Mouse (Mus musculus) CH12.LX (cell line): ENCODE results near the gene Txnip. TPM values are rescaled to one million over a fixed set of nuclear protein-coding genes. Genes with fewer than 3 reads are reported as not detected.

Source experiments
- DNase-seq: peaks from one replicate; pipeline ENCODE4 v3.0.0-alpha.2; 2013; ENCODE audit errors: extremely low read depth
- H3K27ac ChIP-seq: 2 replicates; pipeline ENCODE4 v1.5.1; 2012; ENCODE audit warnings: low read depth, mild to moderate bottlenecking, control low read depth, moderate library complexity; ENCODE audit not compliant: insufficient read depth
- H3K27me3 ChIP-seq: replicated peaks from 2 replicates; pipeline ENCODE3; 2012; ENCODE audit warnings: inconsistent platforms
- H3K36me3 ChIP-seq, 2 experiments: replicated peaks in 1 of 2; 2 replicates each; pipeline versions ENCODE3 to v1.6.1; 2012; ENCODE audit warnings: inconsistent platforms in 1 of 2, low read length in 1 of 2, mild to moderate bottlenecking in 1 of 2, mixed read lengths in 1 of 2, moderate library complexity in 1 of 2; ENCODE audit not compliant: control insufficient read depth in 1 of 2, insufficient read depth in 1 of 2
- H3K4me1 ChIP-seq, 2 experiments: 2 replicates each; pipeline ENCODE4 v1.6.1; 2012; ENCODE audit warnings: inconsistent platforms in 1 of 2, moderate library complexity in 1 of 2; ENCODE audit not compliant: insufficient read depth in 2 of 2, control insufficient read depth in 1 of 2
- H3K4me2 ChIP-seq: 2 replicates; pipeline ENCODE4 v1.6.1; 2012; ENCODE audit warnings: low read depth, mild to moderate bottlenecking, control low read depth; ENCODE audit not compliant: poor library complexity, insufficient read depth, severe bottlenecking
- H3K4me3 ChIP-seq, 3 experiments: fragments of 150-350 bp in 1 of 3; sonication (generic) in 1 of 3; replicated peaks in 1 of 3; 2 replicates each; pipeline versions ENCODE3 to v1.5.1; 2011 to 2012; ENCODE audit warnings: low read depth in 2 of 3, low read length in 2 of 3, mild to moderate bottlenecking in 2 of 3, moderate library complexity in 2 of 3, control low read depth in 1 of 3, improper control_type of control experiment in 1 of 3, inconsistent platforms in 1 of 3, mixed read lengths in 1 of 3; ENCODE audit not compliant: poor library complexity in 1 of 3
- H3K79me2 ChIP-seq: replicated peaks from 2 replicates; pipeline ENCODE4 v1.6.1; 2012; ENCODE audit warnings: mild to moderate bottlenecking, moderate library complexity; ENCODE audit not compliant: control insufficient read depth, poor library complexity, insufficient read depth, severe bottlenecking; ENCODE audit errors: extremely low read depth
- H3K9ac ChIP-seq: 2 replicates; pipeline ENCODE4 v1.6.1; 2012; ENCODE audit warnings: low read depth, mild to moderate bottlenecking, control low read depth, moderate library complexity; ENCODE audit not compliant: insufficient read depth
- H3K9me3 ChIP-seq: replicated peaks from 2 replicates; pipeline ENCODE3; 2012; ENCODE audit warnings: low read length, inconsistent platforms, mixed read lengths
- CHD1 ChIP-seq: IDR thresholded peaks from 2 replicates; pipeline ENCODE4 v1.6.1; 2012; ENCODE audit warnings: low read depth, low read length, improper control_type of control experiment, inconsistent platforms
- CHD2 ChIP-seq: IDR thresholded peaks from 2 replicates; pipeline ENCODE4 v1.6.1; 2011; ENCODE audit warnings: low read length, improper control_type of control experiment
- CTCF ChIP-seq, 2 experiments: IDR thresholded peaks in 1 of 2; conservative IDR thresholded peaks in 1 of 2; 2 replicates each; pipeline ENCODE4 v1.5.1; 2011 to 2012; ENCODE audit warnings: low read depth in 2 of 2, low read length in 2 of 2, improper control_type of control experiment in 1 of 2, inconsistent platforms in 1 of 2, mild to moderate bottlenecking in 1 of 2, moderate library complexity in 1 of 2
- E2F4 ChIP-seq: IDR thresholded peaks from 2 replicates; pipeline ENCODE4 v1.6.1; 2011; ENCODE audit warnings: low read depth, low read length, improper control_type of control experiment; ENCODE audit not compliant: insufficient replicate concordance
- ELF1 ChIP-seq: IDR thresholded peaks from 2 replicates; pipeline ENCODE4 v1.6.1; 2014; ENCODE audit warnings: low read depth, mild to moderate bottlenecking, inconsistent platforms, low read length, improper control_type of control experiment
- ETS1 ChIP-seq: conservative IDR thresholded peaks from 2 replicates; pipeline ENCODE4 v1.6.1; 2012; ENCODE audit warnings: low read depth, mild to moderate bottlenecking, inconsistent platforms, low read length, improper control_type of control experiment, moderate library complexity
- GABPA ChIP-seq: IDR thresholded peaks from 2 replicates; pipeline ENCODE4 v1.6.1; 2012; ENCODE audit warnings: low read depth, low read length, improper control_type of control experiment, inconsistent platforms; ENCODE audit not compliant: insufficient replicate concordance
- HCFC1 ChIP-seq: IDR thresholded peaks from 2 replicates; pipeline ENCODE4 v1.6.1; 2012; ENCODE audit warnings: low read depth, mild to moderate bottlenecking, inconsistent platforms, low read length, improper control_type of control experiment
- IRF4 ChIP-seq: IDR thresholded peaks from 2 replicates; pipeline ENCODE4 v1.6.1; 2014; ENCODE audit warnings: low read depth, mild to moderate bottlenecking, inconsistent platforms, low read length, improper control_type of control experiment
- JUN ChIP-seq: IDR thresholded peaks from 2 replicates; pipeline ENCODE4 v1.6.1; 2011; ENCODE audit warnings: low read depth, mild to moderate bottlenecking, low read length, improper control_type of control experiment, moderate library complexity; ENCODE audit not compliant: insufficient read depth
- KAT2A ChIP-seq: IDR thresholded peaks from 2 replicates; pipeline ENCODE4 v1.6.1; 2012; ENCODE audit warnings: low read length, improper control_type of control experiment, inconsistent platforms; ENCODE audit not compliant: insufficient replicate concordance
- MAZ ChIP-seq: IDR thresholded peaks from 2 replicates; pipeline ENCODE4 v1.6.1; 2012; ENCODE audit warnings: low read depth, mild to moderate bottlenecking, inconsistent platforms, low read length, improper control_type of control experiment, moderate library complexity
- MEF2A ChIP-seq: IDR thresholded peaks from 2 replicates; pipeline ENCODE4 v1.6.1; 2014; ENCODE audit warnings: low read depth, mild to moderate bottlenecking, inconsistent platforms, low read length, improper control_type of control experiment, borderline replicate concordance
- MXI1 ChIP-seq: IDR thresholded peaks from 2 replicates; pipeline ENCODE4 v1.6.1; 2011; ENCODE audit warnings: mild to moderate bottlenecking, low read depth, low read length, improper control_type of control experiment
- MYC ChIP-seq: IDR thresholded peaks from 2 replicates; pipeline ENCODE4 v1.6.1; 2011; ENCODE audit warnings: low read depth, mild to moderate bottlenecking, improper control_type of control experiment, low read length
- POLR2A ChIP-seq: IDR thresholded peaks from 2 replicates; pipeline ENCODE4 v1.6.1; 2011; ENCODE audit warnings: low read depth, mild to moderate bottlenecking, improper control_type of control experiment, low read length
- TBP ChIP-seq: conservative IDR thresholded peaks from 2 replicates; pipeline ENCODE4 v1.6.1; 2011; ENCODE audit warnings: low read depth, low read length, improper control_type of control experiment
- TCF12 ChIP-seq: IDR thresholded peaks from 2 replicates; pipeline ENCODE4 v1.6.1; 2014; ENCODE audit warnings: low read depth, mild to moderate bottlenecking, inconsistent platforms, low read length, improper control_type of control experiment
- UBTF ChIP-seq: IDR thresholded peaks from 2 replicates; pipeline ENCODE4 v1.6.1; 2012; ENCODE audit warnings: low read depth, mild to moderate bottlenecking, inconsistent platforms, low read length, improper control_type of control experiment, moderate library complexity
- USF1 ChIP-seq: IDR thresholded peaks from 2 replicates; pipeline ENCODE4 v1.6.1; 2014; ENCODE audit warnings: low read depth, mild to moderate bottlenecking, inconsistent platforms, low read length, improper control_type of control experiment
- ZKSCAN1 ChIP-seq: IDR thresholded peaks from 2 replicates; pipeline ENCODE4 v1.6.1; 2012; ENCODE audit warnings: low read depth, inconsistent platforms, low read length, improper control_type of control experiment, borderline replicate concordance
- ZMIZ1 ChIP-seq: IDR thresholded peaks from 2 replicates; pipeline ENCODE4 v1.6.1; 2012; ENCODE audit warnings: low read depth, mild to moderate bottlenecking, inconsistent platforms, low read length, improper control_type of control experiment
- dilution Hi-C: fragments of 300-500 bp; cut with MboI; formaldehyde crosslinking; loops from 2 replicates; pipeline ENCODE4 v1.14.3; 2020; ENCODE audit warnings: low sequenced_read_pairs; ENCODE audit not compliant: extremely low pct_unique_long_range_greater_than_20kb, extremely low pct_ligation_motif_present
- in situ Hi-C: fragments of 300-500 bp; cut with MboI; formaldehyde crosslinking; loops from 3 replicates; pipeline ENCODE4 v1.14.3; 2019; ENCODE audit warnings: low sequenced_read_pairs, low pct_ligation_motif_present, low pct_unique_long_range_greater_than_20kb, mixed read lengths
- polyA plus RNA-seq: library from polyadenylated mRNA; unstranded; fragments of >175 nt; gene quantifications from 2 replicates; pipeline ENCODE4 v1.2.1, GENCODE M21; 2012; ENCODE audit warnings: low read depth; ENCODE audit not compliant: insufficient read length
- total RNA-seq, 2 experiments: library from RNA; depleted of rRNA; stranded (reverse); fragments of 300-350 nt in 1 of 2; fragments of >200 nt in 1 of 2; gene quantifications; 2 replicates each; pipeline ENCODE4 v1.2.3; 2012 to 2014

The Txnip gene
- total and polyA plus RNA-seq, 3 experiments, result 41.8 to 220 (median 76.7) TPM

- H3K27ac ChIP-seq, result no peak overlapping the region
- H3K9me3 ChIP-seq, result peaks cover 14% of the 10 kb centered on the region
- peaks cover 4 to 20% of the 10 kb centered on the region in 2 experiments; a peak in 2 of 4 replicates for H3K4me1 ChIP-seq
- H3K79me2 ChIP-seq, result no peaks in the 10 kb centered on the region
- H3K9ac ChIP-seq, result no peak overlapping the region
- H3K27me3 ChIP-seq, result no peaks in the 10 kb centered on the region
- no peak overlapping the region for H3K4me2 ChIP-seq
- dilution Hi-C loops, result no loop called here
- no peak overlapping the region for H3K4me3 ChIP-seq
- no peak for DNase-seq
- TF ChIP-seq CHD2 (no peak), ZKSCAN1 (no peak), E2F4 (no peak), TBP (no peak), POLR2A (no peak), USF1 (no peak), CHD1 (no peak), MEF2A (no peak), ELF1 (no peak), MXI1 (no peak), GABPA (no peak), KAT2A (no peak), CTCF (conservative IDR thresholded peaks at IDR 0.05 in 1 of 2, IDR thresholded peaks at IDR 0.05 in 1 of 2; ENCODE audit: low read depth in 2 of 2, low read length in 2 of 2) (no peak), MAZ (no peak), JUN (no peak), ETS1 (no peak), MYC (no peak)
- H3K36me3 ChIP-seq, result peaks cover 0 to 13% of the 10 kb centered on the region in 2 experiments
- in situ Hi-C loops, result no loop called here
These were observed 41.7 kb downstream of the Txnip start for GRCm38 (mm10) chr3:96599411-96599810.

- H3K27ac ChIP-seq, result no peak within 1 kb of the TSS
These were observed 43.0 kb downstream of the Txnip start, which contains the start of gene Lix1l for GRCm38 (mm10) chr3:96600639-96601250. Gene Lix1l (plus strand): TSS chr3:96601149.

More at GRCm38 (mm10) chr3:96600639-96601250, 43.0 kb downstream of the Txnip start, which contains the start of gene Lix1l:
- Histone ChIP-seq H3K4me3 (peak within 1 kb of the TSS; percentile 60 to 61 (median 61)), H3K9me3 (peaks cover 14% of the 10 kb centered on the region), H3K27me3 (no peaks in the 10 kb centered on the region), H3K79me2 (no peaks in the 10 kb centered on the region), H3K36me3 (peaks cover 0 to 19% of the 10 kb centered on the region in 2 experiments), H3K9ac (peak within 1 kb of the TSS; percentile 71), H3K4me1 (peaks cover 4 to 20% of the 10 kb centered on the region in 2 experiments; a peak in 2 of 4 replicates), H3K4me2 (peak within 1 kb of the TSS; percentile 83)
- in situ Hi-C loops, result no loop called here
- DNase-seq, result peak; percentile 93
- TF ChIP-seq MXI1 (peak; percentile 1; the same call in 1 of the 2 replicates), POLR2A (peak; percentile 63), ZMIZ1 (peak; percentile 58; the same call in 1 of the 2 replicates), IRF4 (peak; percentile 11; the same call in 1 of the 2 replicates), UBTF (0 out of 2 replicates have a peak, but pooled peaks have one; percentile 64), CTCF (conservative IDR thresholded peaks at IDR 0.05 in 1 of 2, IDR thresholded peaks at IDR 0.05 in 1 of 2; ENCODE audit: low read depth in 2 of 2, low read length in 2 of 2) (no peak), TCF12 (0 out of 2 replicates have a peak, but pooled peaks have one; percentile 18), ELF1 (peak; percentile 64), HCFC1 (no peak)
- TF ChIP-seq, all 38 proteins: peak for 7
- dilution Hi-C loops, result no loop called here
